Mouse (Mus musculus): ENCODE measurements around the gene Cilp2. TPM values are rescaled to one million over a fixed set of nuclear protein-coding genes. Genes with fewer than 3 reads are reported as not detected.

The Cilp2 gene
- total RNA-seq, 2 experiments from 2014 or later = 1.2 to 1.3 TPM

Other genes starting within 250 kb of the Cilp2 start
- 1 to 10 TPM; 1.2 to 1.8 TPM for gene Zfp964, start 233.2 kb downstream of the Cilp2 start, total RNA-seq (2021)
- 10 to 100 TPM; 14.1 to 15.5 TPM for gene Zfp869, start 177.0 kb downstream of the Cilp2 start, total RNA-seq (2021)
- gene Zfp963, start 137.7 kb downstream of the Cilp2 start, total RNA-seq (2021) = 1 to 10 TPM; 2.9 to 3.2 TPM
- gene Gm20422, start 112.8 kb downstream of the Cilp2 start, total RNA-seq (2021) = 1 to 10 TPM; 4.5 to 5.4 TPM
- 10 to 100 TPM; 20.7 TPM for gene Atp13a1, start 96.5 kb downstream of the Cilp2 start, total RNA-seq (2021)
- gene Zfp866, start 96.5 kb downstream of the Cilp2 start, total RNA-seq (2021) = 10 to 100 TPM; 16.5 to 21.2 TPM
- 1 to 10 TPM; 6.4 to 8.6 TPM for gene Gmip, start 79.0 kb downstream of the Cilp2 start, total RNA-seq (2021)
- gene Lpar2, start 65.3 kb downstream of the Cilp2 start, total RNA-seq (2021) = under 1 TPM; 0.55 to 0.57 TPM
- 1 to 10 TPM in 1 of 2 experiments, under 1 TPM in 1; 0.65 to 1.2 TPM for gene Pbx4, start 55.2 kb downstream of the Cilp2 start, total RNA-seq (2021)
- gene Tssk6, start 14.5 kb upstream of the Cilp2 start, total RNA-seq (2021) = under 1 TPM; 0.25 to 0.31 TPM
- gene Ndufa13, start 14.9 kb upstream of the Cilp2 start, total RNA-seq (2021) = 100 to 1,000 TPM; 376 to 397 TPM
- 10 to 100 TPM in 1 of 2 experiments, 1 to 10 TPM in 1; 9.1 to 10.1 TPM for gene Yjefn3, start 15.0 kb upstream of the Cilp2 start, total RNA-seq (2021)
- gene Gatad2a, start 108.7 kb upstream of the Cilp2 start, total RNA-seq (2021) = 10 to 100 TPM; 62.1 to 63.1 TPM
- 10 to 100 TPM; 43.3 to 44.2 TPM for gene Mau2, start 155.0 kb upstream of the Cilp2 start, total RNA-seq (2021)
- 10 to 100 TPM; 23.2 to 23.9 TPM for gene Sugp1, start 155.1 kb upstream of the Cilp2 start, total RNA-seq (2021)
- under 1 TPM; 0.77 to 0.94 TPM for gene Tm6sf2, start 185.2 kb upstream of the Cilp2 start, total RNA-seq (2021)
- not detected for gene Hapln4, start 195.8 kb upstream of the Cilp2 start, total RNA-seq (2021)
- under 1 TPM in 1 of 2 experiments, not detected in 1; 0.19 TPM for gene Ncan, start 233.2 kb upstream of the Cilp2 start, total RNA-seq (2021)
- gene Nr2c2ap, start 243.6 kb upstream of the Cilp2 start, total RNA-seq (2021) = 10 to 100 TPM; 10.9 to 12.8 TPM